In genomic region chr11:6628568-6628967, GRCm38 (mm10) we compare ENCODE assay signal across 8 mouse cellular contexts. TPM values are rescaled to one million over a fixed set of nuclear protein-coding genes. Genes with fewer than 3 reads are reported as not detected.
DNase-seq lines count a peak whose midpoint lies in the region; ATAC-seq and TF ChIP-seq lines count a peak whose summit lies in the region.

No protein-coding gene starts in this region.

- H3K27ac ChIP-seq in intestine, postnatal 0 days (ENCODE audit: low read depth, low read length), result no peak overlapping the region
- H3K27ac ChIP-seq in intestine, embryonic 15.5 days, result no peak overlapping the region
- H3K27ac ChIP-seq in CH12.LX (ENCODE audit: insufficient read depth, low read depth), result no peak overlapping the region
- no peak overlapping the region for H3K27ac ChIP-seq in embryonic facial prominence, embryonic 14.5 days (replicated peaks; ENCODE audit: low read depth, low read length)
- peak overlapping the region; percentile 94 for H3K27ac ChIP-seq in liver, postnatal 0 days (ENCODE audit: low read depth)

- H3K4me1 ChIP-seq in intestine, postnatal 0 days (replicated peaks; ENCODE audit: control insufficient read depth, insufficient read depth, low read length), result no peaks in the 10 kb centered on the region
- peaks cover 8% of the 10 kb centered on the region for H3K4me1 ChIP-seq in intestine, embryonic 15.5 days (replicated peaks)
- H3K4me1 ChIP-seq in CH12.LX (ENCODE audit: control insufficient read depth in 1 of 2, insufficient read depth in 2 of 2), result peaks cover 11 to 24% of the 10 kb centered on the region in 2 experiments
- H3K4me1 ChIP-seq in embryonic facial prominence, embryonic 14.5 days (ENCODE audit: control insufficient read depth, insufficient read depth, low read length), result peaks cover 6% of the 10 kb centered on the region
- peaks cover 34% of the 10 kb centered on the region for H3K4me1 ChIP-seq in liver, postnatal 0 days (ENCODE audit: insufficient read depth)

- no peak overlapping the region for H3K9ac ChIP-seq in intestine, postnatal 0 days (ENCODE audit: low read depth, low read length)
- H3K9ac ChIP-seq in intestine, embryonic 15.5 days, result no peak overlapping the region
- no peak overlapping the region for H3K9ac ChIP-seq in CH12.LX (ENCODE audit: insufficient read depth, low read depth)
- no peak overlapping the region for H3K9ac ChIP-seq in embryonic facial prominence, embryonic 14.5 days (ENCODE audit: low read depth, low read length)
- H3K9ac ChIP-seq in liver, postnatal 0 days (replicated peaks), result no peak overlapping the region

- peak; percentile 86 for DNase-seq in CH12.LX (ENCODE audit: extremely low read depth)
- DNase-seq in adrenal gland, postnatal 14 days, result peak; percentile 81
- peak; percentile 19 for DNase-seq in embryonic facial prominence, embryonic 14.5 days (ENCODE audit: low spot score)
- DNase-seq in liver, postnatal 0 days, result peak; percentile 72
- peak; percentile 16 for DNase-seq in right cerebral cortex, postnatal 25 days
- no peak for DNase-seq in left cerebral cortex, postnatal 36 days (ENCODE audit: low spot score in 2 of 2)

- peak; percentile 81 for TF ChIP-seq CTCF in intestine, postnatal 0 days (IDR thresholded peaks at IDR 0.05; ENCODE audit: low read depth)
- peak; percentile 66 to 86 for TF ChIP-seq CTCF in CH12.LX (conservative IDR thresholded peaks at IDR 0.05 in 1 of 2, IDR thresholded peaks at IDR 0.05 in 1 of 2; ENCODE audit: low read depth in 2 of 2, low read length in 2 of 2)
- TF ChIP-seq CTCF in liver, postnatal 0 days (IDR thresholded peaks at IDR 0.05; ENCODE audit: low read depth), result peak; percentile 77

- 0 out of 2 replicates have a peak, but pooled peaks have one; percentile 23 for ATAC-seq in intestine, postnatal 0 days
- ATAC-seq in intestine, embryonic 15.5 days, result no peak
- ATAC-seq in embryonic facial prominence, embryonic 14.5 days (ENCODE audit: low read depth), result no peak
- no peak for ATAC-seq in liver, postnatal 0 days

- no peak overlapping the region for H3K4me2 ChIP-seq in intestine, postnatal 0 days (replicated peaks; ENCODE audit: low read depth)
- H3K4me2 ChIP-seq in intestine, embryonic 15.5 days (replicated peaks), result no peak overlapping the region
- H3K4me2 ChIP-seq in CH12.LX (ENCODE audit: insufficient read depth, low read depth, poor library complexity, severe bottlenecking), result no peak overlapping the region
- H3K4me2 ChIP-seq in embryonic facial prominence, embryonic 14.5 days (ENCODE audit: low read depth, low read length), result no peak overlapping the region
- no peak overlapping the region for H3K4me2 ChIP-seq in liver, postnatal 0 days (ENCODE audit: low read depth, low read length)

- dilution Hi-C loops in CH12.LX (cut with MboI; ENCODE audit: extremely low pct_ligation_motif_present, extremely low pct_unique_long_range_greater_than_20kb, low sequenced_read_pairs), result no loop called here

- peaks cover 28% of the 10 kb centered on the region for H3K79me2 ChIP-seq in CH12.LX (replicated peaks; ENCODE audit: control insufficient read depth, extremely low read depth, insufficient read depth, poor library complexity, severe bottlenecking)

- in situ Hi-C loops in CH12.LX (cut with MboI; ENCODE audit: low pct_ligation_motif_present, low pct_unique_long_range_greater_than_20kb, low sequenced_read_pairs), result no loop called here

- H3K9me3 ChIP-seq in intestine, postnatal 0 days (ENCODE audit: control insufficient read depth), result no peaks in the 10 kb centered on the region
- no peaks in the 10 kb centered on the region for H3K9me3 ChIP-seq in intestine, embryonic 15.5 days
- peaks cover 7% of the 10 kb centered on the region for H3K9me3 ChIP-seq in CH12.LX (replicated peaks; ENCODE audit: low read length)
- H3K9me3 ChIP-seq in embryonic facial prominence, embryonic 14.5 days (ENCODE audit: control insufficient read depth, low read length), result 0 out of 2 replicates have a peak, but pooled peaks cover 7% of the 10 kb centered on the region
- H3K9me3 ChIP-seq in liver, postnatal 0 days (ENCODE audit: low read length), result peaks cover 4% of the 10 kb centered on the region; the same call in 1 of the 2 replicates

- peaks cover 12% of the 10 kb centered on the region; the same call in 1 of the 2 replicates for H3K36me3 ChIP-seq in intestine, postnatal 0 days (ENCODE audit: control insufficient read depth, insufficient read depth)
- H3K36me3 ChIP-seq in intestine, embryonic 15.5 days, result peaks cover 5% of the 10 kb centered on the region; the same call in 1 of the 2 replicates
- H3K36me3 ChIP-seq in CH12.LX (replicated peaks in 1 of 2; ENCODE audit: control insufficient read depth in 1 of 2, insufficient read depth in 1 of 2, low read length in 1 of 2), result peaks cover 5 to 14% of the 10 kb centered on the region in 2 experiments
- H3K36me3 ChIP-seq in embryonic facial prominence, embryonic 14.5 days (ENCODE audit: control insufficient read depth, insufficient read depth, low read length), result peaks cover 10% of the 10 kb centered on the region
- peaks cover 5% of the 10 kb centered on the region for H3K36me3 ChIP-seq in liver, postnatal 0 days (replicated peaks; ENCODE audit: insufficient read depth, low read length)

- no peaks in the 10 kb centered on the region for H3K27me3 ChIP-seq in intestine, postnatal 0 days (replicated peaks; ENCODE audit: control insufficient read depth, insufficient read depth, low read length)
- H3K27me3 ChIP-seq in intestine, embryonic 15.5 days (replicated peaks), result no peaks in the 10 kb centered on the region
- H3K27me3 ChIP-seq in CH12.LX (replicated peaks), result no peaks in the 10 kb centered on the region
- no peaks in the 10 kb centered on the region for H3K27me3 ChIP-seq in embryonic facial prominence, embryonic 14.5 days (replicated peaks; ENCODE audit: control insufficient read depth, insufficient read depth, low read length)
- H3K27me3 ChIP-seq in liver, postnatal 0 days (ENCODE audit: insufficient read depth, low read length), result no peaks in the 10 kb centered on the region

- no peak overlapping the region for H3K4me3 ChIP-seq in intestine, postnatal 0 days (ENCODE audit: low read depth, low read length)
- no peak overlapping the region for H3K4me3 ChIP-seq in intestine, embryonic 15.5 days (replicated peaks)
- H3K4me3 ChIP-seq in CH12.LX (replicated peaks in 1 of 3; ENCODE audit: low read depth in 2 of 3, low read length in 2 of 3, poor library complexity in 1 of 3), result no peak overlapping the region
- H3K4me3 ChIP-seq in embryonic facial prominence, embryonic 14.5 days (ENCODE audit: low read depth, low read length), result no peak overlapping the region
- H3K4me3 ChIP-seq in liver, postnatal 0 days (ENCODE audit: low read depth, low read length), result no peak overlapping the region

- intact Hi-C loops in left cerebral cortex, postnatal 36 days (cut with DNase I), result loop anchor here (5.0 kb wide), 1 partner anchor 156 kb away; no protein-coding TSS in a partner anchor

- peak; percentile 33 for TF ChIP-seq RAD21 in CH12.LX (IDR thresholded peaks at IDR 0.05; ENCODE audit: low read depth, low read length)

- peak; percentile 42; the same call in 1 of the 2 replicates for TF ChIP-seq POLR2A in CH12.LX (IDR thresholded peaks at IDR 0.05; ENCODE audit: low read depth, low read length)

- 23% methylated on average over 4 of the region's 4 CpGs for WGBS in intestine, postnatal 0 days
- 26% methylated on average over 4 of the region's 4 CpGs for WGBS in intestine, embryonic 15.5 days
- 31% methylated on average over 4 of the region's 4 CpGs for WGBS in embryonic facial prominence, embryonic 14.5 days
- 27% methylated on average over 4 of the region's 4 CpGs for WGBS in liver, postnatal 0 days (ENCODE audit: insufficient replicate concordance)

- no peak for TF ChIP-seq EP300 in CH12.LX (IDR thresholded peaks at IDR 0.05; ENCODE audit: low read length)
- TF ChIP-seq EP300 in liver, postnatal 0 days (IDR thresholded peaks at IDR 0.05; ENCODE audit: low read depth), result no peak

RNA-seq across cellular contexts. Expression of gene Tbrg4, which starts 2.7 kb away (rescaled TPM):
- polyA plus RNA-seq in intestine, postnatal 0 days (2015; fragmentation: Nextera tagmentation; extraction: Ambion mirVana), result 30.8 and 32.6 TPM in 2 replicates
- polyA plus RNA-seq in intestine, embryonic 15.5 days (2015; fragmentation: Nextera tagmentation; extraction: Ambion mirVana), result 56.3 and 57.6 TPM in 2 replicates
- 93.1 and 118 TPM in 2 replicates for total RNA-seq in CH12.LX (2012; rRNA removed)
- total RNA-seq in CH12.LX (2014; rRNA removed), result 59.3 and 69.0 TPM in 2 replicates
- 170 and 191 TPM in 2 replicates for polyA plus RNA-seq in CH12.LX (2012; ENCODE audit: insufficient read length, low read depth)
- 85.1 and 90.4 TPM in 2 replicates for total RNA-seq in adrenal gland, postnatal 14 days (2021)
- polyA plus RNA-seq in embryonic facial prominence, embryonic 14.5 days (2014; fragmentation: Nextera tagmentation; extraction: Ambion mirVana), result 33.7 and 35.7 TPM in 2 replicates
- 19.6 and 23.5 TPM in 2 replicates for polyA plus RNA-seq in liver, postnatal 0 days (2015; fragmentation: Nextera tagmentation; extraction: Ambion mirVana)
- 10 to 100 TPM; 48.3 to 58.7 TPM for total RNA-seq in left cerebral cortex, postnatal 36 days (2021)

RNA-seq across cellular contexts. Expression of gene Wap, which starts 9.9 kb away (rescaled TPM):
- 1.3 and 4.3 TPM in 2 replicates for polyA plus RNA-seq in intestine, postnatal 0 days (2015; fragmentation: Nextera tagmentation; extraction: Ambion mirVana)
- polyA plus RNA-seq in intestine, embryonic 15.5 days (2015; fragmentation: Nextera tagmentation; extraction: Ambion mirVana), result not detected in 2 replicates
- total RNA-seq in CH12.LX (2012; rRNA removed) (not detected in 2 replicates), CH12.LX (2014; rRNA removed) (not detected in 2 replicates)
- polyA plus RNA-seq in CH12.LX (2012; ENCODE audit: insufficient read length, low read depth), result not detected in 2 replicates
- not detected in 2 replicates for total RNA-seq in adrenal gland, postnatal 14 days (2021)
- polyA plus RNA-seq in embryonic facial prominence, embryonic 14.5 days (2014; fragmentation: Nextera tagmentation; extraction: Ambion mirVana), result not detected in 2 replicates
- not detected in 2 replicates for polyA plus RNA-seq in liver, postnatal 0 days (2015; fragmentation: Nextera tagmentation; extraction: Ambion mirVana)
- total RNA-seq in left cerebral cortex, postnatal 36 days (2021), result not detected

RNA-seq across cellular contexts. Expression of gene Nacad, which starts 22.7 kb away (rescaled TPM):
- 4.0 and 4.8 TPM in 2 replicates for polyA plus RNA-seq in intestine, postnatal 0 days (2015; fragmentation: Nextera tagmentation; extraction: Ambion mirVana)
- polyA plus RNA-seq in intestine, embryonic 15.5 days (2015; fragmentation: Nextera tagmentation; extraction: Ambion mirVana), result 6.2 and 6.3 TPM in 2 replicates
- total RNA-seq in CH12.LX (2012; rRNA removed) (0.13 TPM in 2 replicates), CH12.LX (2014; rRNA removed) (not detected in 2 replicates)
- 0.34 TPM in 1 of 2 replicates, not detected in the other for polyA plus RNA-seq in CH12.LX (2012; ENCODE audit: insufficient read length, low read depth)
- total RNA-seq in adrenal gland, postnatal 14 days (2021), result 2.9 and 4.4 TPM in 2 replicates
- 7.0 and 8.5 TPM in 2 replicates for polyA plus RNA-seq in embryonic facial prominence, embryonic 14.5 days (2014; fragmentation: Nextera tagmentation; extraction: Ambion mirVana)
- 1.5 and 1.6 TPM in 2 replicates for polyA plus RNA-seq in liver, postnatal 0 days (2015; fragmentation: Nextera tagmentation; extraction: Ambion mirVana)
- total RNA-seq in left cerebral cortex, postnatal 36 days (2021), result 10 to 100 TPM; 41.3 to 51.0 TPM

RNA-seq across cellular contexts. Expression of gene Ramp3, which starts 29.8 kb away (rescaled TPM):
- polyA plus RNA-seq in intestine, postnatal 0 days (2015; fragmentation: Nextera tagmentation; extraction: Ambion mirVana), result 2.8 and 2.9 TPM in 2 replicates
- 5.4 and 6.1 TPM in 2 replicates for polyA plus RNA-seq in intestine, embryonic 15.5 days (2015; fragmentation: Nextera tagmentation; extraction: Ambion mirVana)
- total RNA-seq in CH12.LX (2012; rRNA removed) (0.21 TPM in 1 of 2 replicates, not detected in the other), CH12.LX (2014; rRNA removed) (not detected in 2 replicates)
- polyA plus RNA-seq in CH12.LX (2012; ENCODE audit: insufficient read length, low read depth), result not detected in 2 replicates
- total RNA-seq in adrenal gland, postnatal 14 days (2021), result 11.0 and 11.5 TPM in 2 replicates
- 12.2 and 15.1 TPM in 2 replicates for polyA plus RNA-seq in embryonic facial prominence, embryonic 14.5 days (2014; fragmentation: Nextera tagmentation; extraction: Ambion mirVana)
- polyA plus RNA-seq in liver, postnatal 0 days (2015; fragmentation: Nextera tagmentation; extraction: Ambion mirVana), result 0.20 and 0.28 TPM in 2 replicates
- total RNA-seq in left cerebral cortex, postnatal 36 days (2021), result 10 to 100 TPM; 13.6 to 26.8 TPM

Comparison
In these comparisons a context has a peak if more than half of its experiments do, and no peak if none do; other contexts are left out.
1. DNase-seq: peak in CH12.LX (single experiment), adrenal gland, postnatal 14 days (single experiment), embryonic facial prominence, embryonic 14.5 days (single experiment), liver, postnatal 0 days (single experiment) and right cerebral cortex, postnatal 25 days (single experiment); none in left cerebral cortex, postnatal 36 days (0 of 2).
2. Peak in every context shown above with its lines, with median percentiles within 50 percentile points of each other: CTCF ChIP-seq.